Mouse (Mus musculus) brain, embryonic 14.5 days (tissue): ENCODE measurements at regions not wholly inside any gene's neighbourhood (a gene's known extent, or its start where the extent isn't known, plus 50 kb on each side); places are given as distances from the start of the nearest gene placed in this dataset.

Source experiments
- DNase-seq: peaks from one replicate; pipeline ENCODE4 v3.0.0-alpha.2; 2011; ENCODE audit warnings: low read depth
- CTCF ChIP-seq: fragments of 200-500 bp; IDR thresholded peaks from 2 replicates; pipeline ENCODE4 v1.5.1; 2012; ENCODE audit warnings: inconsistent platforms, mild to moderate bottlenecking, moderate library complexity, borderline replicate concordance; ENCODE audit not compliant: insufficient read depth, insufficient read length; ENCODE audit errors: extremely low read depth
- POLR2A ChIP-seq: fragments of 200-500 bp; IDR thresholded peaks from 2 replicates; pipeline ENCODE4 v1.6.1; 2012; ENCODE audit warnings: mild to moderate bottlenecking, inconsistent platforms, borderline replicate concordance; ENCODE audit not compliant: poor library complexity, insufficient read depth, insufficient read length, severe bottlenecking; ENCODE audit errors: extremely low read depth

GRCm38 (mm10) chr14:72817764-72818163, 108.0 kb upstream of the Fndc3a start:
- DNase-seq, result no peak
- TF ChIP-seq CTCF (no peak), POLR2A (no peak)

GRCm38 (mm10) chr14:72816847-72817246, 107.0 kb upstream of the Fndc3a start:
- DNase-seq, result peak; percentile 92
- TF ChIP-seq POLR2A, result no peak
- no peak for TF ChIP-seq CTCF

GRCm38 (mm10) chr14:72809138-72809537, 99.3 kb upstream of the Fndc3a start:
- TF ChIP-seq CTCF (no peak), POLR2A (no peak)
- no peak for DNase-seq

GRCm38 (mm10) chr14:72807947-72808346, 98.1 kb upstream of the Fndc3a start:
- TF ChIP-seq CTCF (no peak), POLR2A (no peak)
- DNase-seq, result no peak

- DNase-seq, result no peak
- TF ChIP-seq CTCF (no peak), POLR2A (no peak)
Measured at GRCm38 (mm10) chr14:72807286-72807685, 97.5 kb upstream of the Fndc3a start.

- no peak for TF ChIP-seq POLR2A
- no peak for TF ChIP-seq CTCF
- DNase-seq, result no peak
Measured at GRCm38 (mm10) chr14:72806598-72806997, 96.8 kb upstream of the Fndc3a start.

GRCm38 (mm10) chr14:72803579-72803978, 93.8 kb upstream of the Fndc3a start:
- TF ChIP-seq POLR2A, result no peak
- DNase-seq, result no peak

GRCm38 (mm10) chr14:72790654-72791053, 80.9 kb upstream of the Fndc3a start:
- TF ChIP-seq POLR2A, result no peak
- TF ChIP-seq CTCF, result no peak
- DNase-seq, result no peak

GRCm38 (mm10) chr14:72786929-72787328, 77.1 kb upstream of the Fndc3a start:
- DNase-seq, result peak; percentile 30
- TF ChIP-seq CTCF (no peak), POLR2A (no peak)

- TF ChIP-seq CTCF (no peak), POLR2A (no peak)
- no peak for DNase-seq
Measured at GRCm38 (mm10) chr14:72783248-72783647, 73.4 kb upstream of the Fndc3a start.

- DNase-seq, result no peak
- TF ChIP-seq CTCF (no peak), POLR2A (no peak)
Measured at GRCm38 (mm10) chr14:72779446-72779845, 69.6 kb upstream of the Fndc3a start.

GRCm38 (mm10) chr14:72778756-72779155, 69.0 kb upstream of the Fndc3a start:
- TF ChIP-seq CTCF (no peak), POLR2A (no peak)
- DNase-seq, result no peak
